Mouse (Mus musculus) kidney, adult 18-20 months (tissue): ENCODE data around the gene Map3k12.
A peak's percentile ranks its signal among the peaks of the same experiment; 100 is the strongest.

Experiments used
- DNase-seq: peaks from one replicate; pipeline ENCODE4 v3.0.0; 2021

Gene Map3k12

GRCm38 (mm10) chr15:102516728-102517404 lies at the start of gene Map3k12:
Gene Map3k12, minus strand, starts transcription at chr15:102517064.
- DNase-seq = peak; percentile 82

- no peak for DNase-seq
Measured at GRCm38 (mm10) chr15:102563681-102564080, 46.8 kb upstream of the Map3k12 start.

- no peak for DNase-seq
Measured at GRCm38 (mm10) chr15:102563061-102563460, 46.2 kb upstream of the Map3k12 start.

GRCm38 (mm10) chr15:102562491-102562890 lies 45.6 kb upstream of the Map3k12 start:
- no peak for DNase-seq

GRCm38 (mm10) chr15:102557580-102557979 lies 40.7 kb upstream of the Map3k12 start:
- no peak for DNase-seq

GRCm38 (mm10) chr15:102555581-102555980 lies 38.7 kb upstream of the Map3k12 start:
- no peak for DNase-seq

GRCm38 (mm10) chr15:102552599-102552998 lies 35.7 kb upstream of the Map3k12 start:
- DNase-seq = no peak

- DNase-seq = peak; percentile 8
Measured at GRCm38 (mm10) chr15:102547478-102547877, 30.6 kb upstream of the Map3k12 start.

- DNase-seq = peak; percentile 42
Measured at GRCm38 (mm10) chr15:102546677-102547427, 30.0 kb upstream of the Map3k12 start.

- no peak for DNase-seq
Measured at GRCm38 (mm10) chr15:102546246-102546645, 29.4 kb upstream of the Map3k12 start.

GRCm38 (mm10) chr15:102544801-102545200 lies 27.9 kb upstream of the Map3k12 start:
- no peak for DNase-seq

- no peak for DNase-seq
Measured at GRCm38 (mm10) chr15:102533926-102534325, 17.1 kb upstream of the Map3k12 start.

- no peak for DNase-seq
Measured at GRCm38 (mm10) chr15:102532106-102532900, 15.4 kb upstream of the Map3k12 start.

- DNase-seq = no peak
Measured at GRCm38 (mm10) chr15:102531586-102531985, 14.7 kb upstream of the Map3k12 start.

GRCm38 (mm10) chr15:102530566-102530965 lies 13.7 kb upstream of the Map3k12 start:
- DNase-seq = no peak

- no peak for DNase-seq
Measured at GRCm38 (mm10) chr15:102528396-102528795, 11.5 kb upstream of the Map3k12 start.

GRCm38 (mm10) chr15:102527936-102528335 lies 11.1 kb upstream of the Map3k12 start:
- DNase-seq = no peak

- no peak for DNase-seq
Measured at GRCm38 (mm10) chr15:102526111-102527002, 9.5 kb upstream of the Map3k12 start.

- DNase-seq = peak; percentile 79
Measured at GRCm38 (mm10) chr15:102524892-102525485, 8.1 kb upstream of the Map3k12 start, which contains the start of gene Npff. Gene Npff, minus strand, starts transcription at chr15:102524942.

- DNase-seq = no peak
Measured at GRCm38 (mm10) chr15:102521480-102521879, 4.6 kb upstream of the Map3k12 start.

- no peak for DNase-seq
Measured at GRCm38 (mm10) chr15:102520416-102520815, 3.6 kb upstream of the Map3k12 start.
